8 mouse cellular contexts compared by ENCODE assay signal in the genomic region with DNA sequence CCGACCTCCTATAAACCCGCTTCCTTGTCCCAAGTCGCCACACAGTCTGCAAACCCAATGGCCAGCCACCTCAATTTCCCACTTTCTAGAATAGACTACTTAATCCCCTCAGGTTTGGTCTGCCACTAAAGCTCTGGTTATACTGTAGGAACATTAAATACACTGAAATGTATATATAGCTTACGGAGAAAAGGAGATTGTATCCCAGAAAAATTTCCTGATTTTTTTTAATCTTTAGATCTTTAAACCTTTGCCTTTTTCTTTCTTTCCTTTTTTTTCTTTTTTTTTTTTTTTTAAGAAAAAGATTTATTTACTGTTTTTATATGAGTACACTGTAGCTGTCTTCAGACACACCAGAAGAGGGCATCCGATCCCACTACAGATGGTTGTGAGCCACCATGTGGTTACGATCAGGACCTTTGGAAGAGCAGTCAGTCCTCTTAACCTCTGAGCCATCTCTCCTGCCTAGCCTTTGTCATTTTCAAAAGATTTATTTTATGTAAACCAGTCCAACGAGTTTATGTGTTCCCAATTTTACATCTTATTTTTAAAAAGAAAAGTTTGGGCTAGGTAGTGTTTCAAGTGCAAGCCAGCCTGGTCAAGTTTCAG. TPM values are rescaled to one million over a fixed set of nuclear protein-coding genes. Genes with fewer than 3 reads are reported as not detected.
DNase-seq lines count a peak whose midpoint lies in the region; ATAC-seq and TF ChIP-seq lines count a peak whose summit lies in the region.

No protein-coding gene starts in this region.

- ATAC-seq in heart, embryonic 12.5 days (ENCODE audit: insufficient number of reproducible peaks, low FRiP score), result no peak; the same call in 1 of the 2 replicates
- ATAC-seq in heart, postnatal 0 days (ENCODE audit: insufficient read depth, low read depth), result 0 out of 2 replicates have a peak, but pooled peaks have one; percentile 3
- ATAC-seq in activated CD4-positive, CD25-positive, alpha-beta regulatory T cell, adult 4 months, result no peak

- H3K36me3 ChIP-seq in heart, embryonic 12.5 days, result peaks cover 10% of the 10 kb centered on the region
- H3K36me3 ChIP-seq in ES-E14 (ENCODE audit: control insufficient read depth, insufficient read depth, low read length, poor library complexity, severe bottlenecking), result peaks cover 5% of the 10 kb centered on the region
- no peaks in the 10 kb centered on the region; the same call in none of the 2 replicates for H3K36me3 ChIP-seq in heart, postnatal 0 days (replicated peaks; ENCODE audit: control insufficient read depth, insufficient read depth, low read length)
- peaks cover 25% of the 10 kb centered on the region for H3K36me3 ChIP-seq in midbrain, embryonic 10.5 days

- peak overlapping the region; percentile 60 for H3K9ac ChIP-seq in heart, embryonic 12.5 days
- peak overlapping the region; percentile 87 for H3K9ac ChIP-seq in ES-E14 (ENCODE audit: insufficient read depth, low read depth, low read length, poor library complexity, severe bottlenecking)
- peak overlapping the region; percentile 51; the same call in 1 of the 2 replicates for H3K9ac ChIP-seq in heart, postnatal 0 days (replicated peaks; ENCODE audit: low read depth, low read length)

- no peak for TF ChIP-seq EP300 in heart, postnatal 0 days (IDR thresholded peaks at IDR 0.05; ENCODE audit: low read depth)

- no peaks in the 10 kb centered on the region for H3K27me3 ChIP-seq in heart, embryonic 12.5 days (replicated peaks)
- no peaks in the 10 kb centered on the region for H3K27me3 ChIP-seq in heart, postnatal 0 days (ENCODE audit: control insufficient read depth, insufficient read depth, low read length)
- no peaks in the 10 kb centered on the region for H3K27me3 ChIP-seq in midbrain, embryonic 10.5 days (ENCODE audit: low read depth, poor library complexity, severe bottlenecking)

- in situ Hi-C loops in ES-E14 (cut with MboI; ENCODE audit: low sequenced_read_pairs in 2 of 2, unreplicated experiment in 2 of 2), result no loop called here

- H3K27ac ChIP-seq in heart, embryonic 12.5 days (ENCODE audit: poor library complexity, severe bottlenecking), result peak overlapping the region; percentile 90
- peak overlapping the region; percentile 84 for H3K27ac ChIP-seq in ES-E14 (ENCODE audit: insufficient read depth, low read depth, low read length, poor library complexity, severe bottlenecking)
- peak overlapping the region; percentile 94 for H3K27ac ChIP-seq in heart, postnatal 0 days (ENCODE audit: low read depth)
- peak overlapping the region; percentile 91 for H3K27ac ChIP-seq in midbrain, embryonic 10.5 days (replicated peaks)

- DNase-seq in heart, adult 9 months (ENCODE audit: low spot score in 2 of 2), result no peak
- no peak for DNase-seq in ES-E14 (ENCODE audit: low read depth, low spot score)
- no peak for DNase-seq in heart, postnatal 0 days (ENCODE audit: low spot score)
- no peak for DNase-seq in midbrain, embryonic 10.5 days (ENCODE audit: low spot score)
- DNase-seq in layer of hippocampus, postnatal 14 days (ENCODE audit: low spot score in 2 of 2), result no peak
- DNase-seq in right cerebral cortex, postnatal 10 days (ENCODE audit: low spot score in 2 of 2), result no peak

- peak overlapping the region; percentile 63 for H3K4me2 ChIP-seq in heart, embryonic 12.5 days
- H3K4me2 ChIP-seq in heart, postnatal 0 days (ENCODE audit: low read depth, low read length), result peak overlapping the region; percentile 57

- 40% methylated on average over 7 of the region's 7 CpGs for WGBS in heart, embryonic 12.5 days
- 42% methylated on average over 7 of the region's 7 CpGs for WGBS in heart, postnatal 0 days
- WGBS in midbrain, embryonic 10.5 days, result 42% methylated on average over 7 of the region's 7 CpGs

- TF ChIP-seq CTCF in heart, postnatal 0 days (IDR thresholded peaks at IDR 0.05; ENCODE audit: low read depth), result no peak

- peak overlapping the region; percentile 35 for H3K4me3 ChIP-seq in heart, embryonic 12.5 days
- H3K4me3 ChIP-seq in ES-E14 (ENCODE audit: insufficient read depth in 1 of 2, low read depth in 1 of 2, low read length in 2 of 2, poor library complexity in 1 of 2, severe bottlenecking in 1 of 2), result peak overlapping the region; percentile 75 to 78
- H3K4me3 ChIP-seq in heart, postnatal 0 days (ENCODE audit: low read depth, low read length), result peak overlapping the region; percentile 22
- H3K4me3 ChIP-seq in midbrain, embryonic 10.5 days, result peak overlapping the region; percentile 95

- H3K9me3 ChIP-seq in heart, embryonic 12.5 days (replicated peaks), result no peaks in the 10 kb centered on the region
- no peaks in the 10 kb centered on the region for H3K9me3 ChIP-seq in ES-E14 (ENCODE audit: control insufficient read depth, insufficient read depth, low read depth, low read length)
- no peaks in the 10 kb centered on the region for H3K9me3 ChIP-seq in heart, postnatal 0 days (replicated peaks; ENCODE audit: control insufficient read depth, low read length)
- H3K9me3 ChIP-seq in midbrain, embryonic 10.5 days (replicated peaks), result no peaks in the 10 kb centered on the region

- peaks cover 23% of the 10 kb centered on the region for H3K4me1 ChIP-seq in heart, embryonic 12.5 days (replicated peaks)
- peaks cover 8 to 9% of the 10 kb centered on the region in 2 experiments; a peak in 2 of 4 replicates for H3K4me1 ChIP-seq in ES-E14 (ENCODE audit: control insufficient read depth in 2 of 2, insufficient read depth in 2 of 2, low read length in 2 of 2, poor library complexity in 1 of 2)
- H3K4me1 ChIP-seq in heart, postnatal 0 days (ENCODE audit: control insufficient read depth, insufficient read depth), result peaks cover 18% of the 10 kb centered on the region
- H3K4me1 ChIP-seq in midbrain, embryonic 10.5 days, result peaks cover 40% of the 10 kb centered on the region

TF ChIP-seq in ES-E14, 5 proteins besides CTCF, POLR2A, EP300 and RAD21:
- TF ChIP-seq MAFK (IDR thresholded peaks at IDR 0.05; ENCODE audit: insufficient read depth, low read depth, low read length) (no peak), ZNF384 (IDR thresholded peaks at IDR 0.05; ENCODE audit: low read depth, low read length) (no peak), ZC3H11A (IDR thresholded peaks at IDR 0.05; ENCODE audit: borderline replicate concordance, low read depth, low read length) (no peak), CHD2 (IDR thresholded peaks at IDR 0.05; ENCODE audit: low read depth, low read length) (no peak), HCFC1 (IDR thresholded peaks at IDR 0.05; ENCODE audit: borderline replicate concordance, insufficient read depth, low read length) (no peak)

RNA-seq across cellular contexts. Expression of gene Hnrnpc, which starts 1.0 kb away (rescaled TPM):
- polyA plus RNA-seq in heart, embryonic 12.5 days (2016; fragmentation: Nextera tagmentation; extraction: Ambion mirVana), result 425 and 438 TPM in 2 replicates
- total RNA-seq in ES-E14 (2012; rRNA removed), result 242 and 267 TPM in 2 replicates
- 42.4 and 101 TPM in 2 replicates for total RNA-seq in heart, postnatal 0 days (2014; rRNA removed; ENCODE audit: low replicate concordance)
- 170 and 177 TPM in 2 replicates for polyA plus RNA-seq in heart, postnatal 0 days (2015; fragmentation: Nextera tagmentation; extraction: Ambion mirVana)
- 876 and 930 TPM in 2 replicates for polyA plus RNA-seq in midbrain, embryonic 10.5 days (2016; fragmentation: Nextera tagmentation; extraction: Ambion mirVana)
- 100 to 1,000 TPM; 213 to 245 TPM for total RNA-seq in layer of hippocampus, postnatal 14 days (2021)
- 100 to 1,000 TPM; 414 to 423 TPM for polyA plus RNA-seq in activated CD4-positive, CD25-positive, alpha-beta regulatory T cell, adult 4 months (2017; shearing (Covaris generic))

RNA-seq across cellular contexts. Expression of gene Rpgrip1, which starts 5.7 kb away (rescaled TPM):
- polyA plus RNA-seq in heart, embryonic 12.5 days (2016; fragmentation: Nextera tagmentation; extraction: Ambion mirVana), result 31.9 and 32.1 TPM in 2 replicates
- total RNA-seq in ES-E14 (2012; rRNA removed), result 3.3 and 6.4 TPM in 2 replicates
- 0.08 and 0.35 TPM in 2 replicates for total RNA-seq in heart, postnatal 0 days (2014; rRNA removed; ENCODE audit: low replicate concordance)
- 21.8 and 23.5 TPM in 2 replicates for polyA plus RNA-seq in heart, postnatal 0 days (2015; fragmentation: Nextera tagmentation; extraction: Ambion mirVana)
- 106 TPM in 2 replicates for polyA plus RNA-seq in midbrain, embryonic 10.5 days (2016; fragmentation: Nextera tagmentation; extraction: Ambion mirVana)
- 1 to 10 TPM; 2.4 TPM for total RNA-seq in layer of hippocampus, postnatal 14 days (2021)
- polyA plus RNA-seq in activated CD4-positive, CD25-positive, alpha-beta regulatory T cell, adult 4 months (2017; shearing (Covaris generic)), result 10 to 100 TPM; 71.4 to 94.9 TPM

Comparison
In these comparisons a context has a peak if more than half of its experiments do, and no peak if none do; other contexts are left out.
1. H3K4me3 ChIP-seq: peak in every context shown above with its lines; median percentile 95 in midbrain, embryonic 10.5 days; 76 in ES-E14; 35 in heart, embryonic 12.5 days; 22 in heart, postnatal 0 days.